Mouse (Mus musculus) right cerebral cortex, postnatal 4 days (tissue): Measurements from ENCODE around the gene Grasp.

Source experiments
- DNase-seq: peaks from one replicate; pipeline ENCODE4 v3.0.0-alpha.2; 2022

The Grasp gene

DNA sequence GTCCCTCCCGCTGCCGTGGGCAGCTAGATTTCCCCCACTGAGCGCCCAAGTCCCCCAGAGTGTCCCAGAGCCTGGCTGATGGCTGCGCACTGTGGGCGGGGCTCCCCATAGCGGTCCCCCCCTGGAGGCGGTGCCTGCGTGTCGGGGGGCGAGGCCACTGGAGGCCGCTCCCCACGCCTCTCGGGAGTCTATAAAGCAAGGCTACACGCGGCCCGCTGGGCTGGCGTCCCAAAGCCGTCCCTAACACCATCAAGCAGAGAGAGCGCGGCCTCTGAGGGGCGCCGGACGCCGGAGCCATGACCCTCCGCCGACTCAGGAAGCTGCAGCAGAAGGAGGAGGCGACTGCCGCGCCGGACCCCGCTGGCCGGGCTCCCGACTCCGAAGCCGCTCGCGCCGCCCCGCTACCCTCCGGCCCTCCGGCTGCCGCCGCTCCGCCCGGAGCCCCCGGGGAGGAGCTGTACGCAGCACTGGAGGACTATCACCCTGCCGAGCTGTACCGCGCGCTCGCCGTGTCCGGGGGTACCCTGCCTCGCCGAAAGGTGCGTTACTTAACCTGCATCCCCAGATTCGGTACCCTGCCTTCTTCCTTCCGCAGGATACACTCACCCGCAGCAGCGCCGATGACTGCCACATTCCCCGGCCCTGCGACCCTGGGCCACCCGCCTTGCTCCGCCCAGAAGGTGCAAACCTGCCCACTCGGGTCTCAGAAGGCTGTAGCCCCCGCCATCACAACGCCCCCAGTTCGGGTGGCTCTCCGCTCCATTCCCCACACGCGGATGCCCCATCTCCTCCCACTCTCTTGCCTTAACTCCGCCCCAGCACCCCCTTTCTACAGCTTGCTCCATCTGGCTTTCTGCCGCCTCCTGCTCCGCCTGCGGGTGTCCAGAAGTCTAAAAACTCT is at the start of gene Grasp:
Gene Grasp (plus strand): TSS at position 183 of the 901 bp plus-strand sequence.
- DNase-seq: peak; percentile 78

DNA sequence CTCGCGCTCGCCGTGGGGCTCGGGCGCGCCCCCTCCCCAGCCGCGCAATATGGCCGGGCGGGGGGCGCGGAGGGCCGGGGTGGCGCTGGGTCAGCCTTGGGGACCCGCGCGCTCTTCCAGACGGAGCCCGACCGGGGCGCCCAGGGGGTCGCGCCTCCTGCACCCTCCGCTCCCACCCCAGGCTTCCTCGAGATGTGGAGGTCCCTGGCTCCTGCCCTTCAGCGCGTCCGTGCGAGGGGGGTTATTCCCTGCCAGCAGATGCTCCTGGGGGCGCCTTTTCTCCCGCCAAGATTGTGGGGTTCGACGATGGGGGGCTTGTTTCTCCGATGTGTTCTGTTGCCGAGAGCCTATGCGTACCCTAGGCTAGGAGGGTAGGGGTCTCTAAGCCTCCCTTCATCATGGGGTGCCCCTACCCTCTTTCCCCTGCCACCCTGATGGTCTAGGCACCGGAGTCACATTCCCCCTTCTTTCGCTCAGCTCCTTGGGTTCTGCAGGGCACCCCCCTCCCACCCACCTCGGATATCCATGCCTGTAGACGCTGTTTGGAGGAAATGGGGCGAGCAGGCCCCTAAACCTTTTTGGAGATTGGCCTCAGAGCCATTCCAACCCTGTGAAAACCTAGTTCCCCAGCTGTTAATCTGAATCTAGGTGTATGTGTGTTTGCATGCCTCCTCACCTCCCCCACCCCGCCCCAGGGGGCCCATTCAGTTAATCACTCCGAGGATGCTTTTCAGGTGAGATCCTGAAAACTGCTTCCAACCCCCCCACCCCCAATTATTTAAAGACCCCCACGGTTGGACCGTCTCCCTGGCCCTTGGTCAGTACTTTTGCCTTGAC is 49.5 kb upstream of the Grasp start:
- peak; percentile 39 for DNase-seq

DNA sequence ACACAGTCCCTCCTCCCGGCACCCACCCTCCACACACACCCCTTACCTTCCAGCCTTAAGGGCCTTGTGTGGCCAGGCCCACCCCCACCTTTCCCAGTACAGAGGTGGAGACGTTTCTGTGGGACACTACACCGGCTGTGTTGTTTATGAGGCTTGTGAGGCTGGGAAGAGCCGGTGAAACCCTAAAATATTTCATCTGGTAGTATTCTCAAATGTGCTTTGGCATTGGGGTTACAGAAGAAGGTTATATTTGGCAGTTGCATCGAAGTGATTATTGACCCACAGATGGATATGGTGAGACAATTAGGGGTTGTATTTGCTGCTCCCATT is 48.9 kb upstream of the Grasp start:
- no peak for DNase-seq

DNA sequence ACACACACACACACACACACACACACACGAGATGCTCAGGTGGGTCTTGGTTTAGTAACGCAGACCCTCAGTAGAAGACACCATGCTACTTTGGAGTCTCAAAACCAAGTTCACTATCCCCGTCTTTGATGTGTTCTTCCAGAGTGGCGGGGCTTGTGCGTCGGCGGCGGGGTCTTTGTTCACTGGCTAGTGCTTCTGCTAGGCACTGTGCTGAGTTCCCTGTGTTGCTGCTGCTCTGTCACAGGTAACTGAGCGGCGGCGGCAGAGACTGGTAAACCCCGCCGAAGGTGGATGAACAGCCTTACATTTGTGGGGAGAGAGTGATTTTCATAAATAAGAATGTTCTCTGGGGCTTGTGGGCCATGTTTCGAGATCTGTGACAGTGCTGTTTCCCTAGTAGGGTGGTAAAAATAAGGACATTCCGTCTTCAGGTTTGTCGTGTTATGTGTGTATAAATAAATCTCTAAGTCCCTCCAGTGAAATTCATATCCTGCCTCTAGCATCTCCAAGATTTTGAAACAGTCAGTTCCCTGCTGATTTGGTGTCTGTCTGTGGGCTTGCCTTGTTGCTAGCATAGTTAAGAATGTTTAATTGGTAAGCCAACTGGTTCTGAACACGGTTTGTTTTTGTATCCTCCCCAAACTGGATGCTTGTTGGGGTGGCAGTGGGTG is 48.2 kb upstream of the Grasp start:
- DNase-seq: no peak

DNA sequence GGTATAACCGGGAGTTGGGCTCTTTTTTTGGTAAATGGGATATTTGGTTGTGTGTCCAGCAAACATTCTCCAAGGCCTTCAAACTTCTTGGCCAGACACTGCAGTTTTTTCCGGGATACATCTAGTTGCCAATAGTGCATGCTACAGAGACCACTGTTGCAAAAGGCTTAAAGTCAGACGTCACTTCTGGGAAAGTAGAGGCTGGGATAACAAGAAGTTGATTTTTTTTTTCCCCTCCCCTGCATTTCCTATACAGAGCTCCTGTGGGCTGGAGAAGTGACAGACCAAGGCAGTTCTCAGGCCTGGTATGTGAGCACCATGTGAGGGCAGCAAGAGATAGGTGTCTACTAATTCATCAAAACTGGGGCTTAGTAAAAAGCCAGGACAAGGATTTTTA is 47.7 kb upstream of the Grasp start:
- no peak for DNase-seq

DNA sequence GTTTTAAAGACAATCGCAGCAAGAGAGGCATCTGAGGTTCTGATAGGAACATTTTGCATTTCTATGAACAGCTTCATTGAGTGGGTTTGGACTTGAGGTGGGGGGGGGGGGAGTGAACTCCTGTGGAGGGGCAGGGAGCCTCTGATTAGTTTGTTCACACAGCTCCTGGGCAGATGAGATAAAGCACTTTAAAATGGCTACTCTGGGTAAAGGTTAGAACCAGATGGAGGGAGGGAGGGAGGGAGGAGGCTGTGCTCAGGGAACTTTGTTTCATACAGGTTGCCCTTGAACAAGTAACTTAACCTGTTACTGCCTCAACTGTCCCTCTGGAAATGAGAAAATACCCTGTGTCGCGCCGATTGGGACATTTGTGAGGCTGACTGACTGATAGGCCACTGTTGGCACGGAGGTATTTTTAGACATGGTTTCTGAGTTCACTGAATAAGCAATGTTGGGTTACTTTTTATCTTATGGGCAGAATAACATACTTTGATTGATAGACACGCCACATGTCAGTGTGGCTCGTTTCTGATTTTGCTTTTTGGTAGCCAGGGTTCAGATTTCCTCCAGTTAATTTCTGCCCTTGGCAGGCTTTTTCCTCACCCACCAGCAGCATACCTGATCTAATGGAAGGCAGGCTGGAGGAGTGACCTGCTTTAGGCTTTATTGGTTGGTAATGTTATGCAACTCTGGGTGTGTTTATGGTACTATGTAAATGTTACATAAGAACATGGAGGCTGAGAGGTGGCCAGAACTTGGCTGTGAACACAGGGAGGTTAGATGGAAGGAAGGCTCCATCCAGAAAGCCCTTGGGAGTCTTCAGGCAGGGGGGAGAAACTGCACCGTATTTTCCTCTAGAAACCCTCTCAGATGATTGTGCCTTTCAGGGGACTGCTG is 46.9 kb upstream of the Grasp start:
- DNase-seq: no peak

DNA sequence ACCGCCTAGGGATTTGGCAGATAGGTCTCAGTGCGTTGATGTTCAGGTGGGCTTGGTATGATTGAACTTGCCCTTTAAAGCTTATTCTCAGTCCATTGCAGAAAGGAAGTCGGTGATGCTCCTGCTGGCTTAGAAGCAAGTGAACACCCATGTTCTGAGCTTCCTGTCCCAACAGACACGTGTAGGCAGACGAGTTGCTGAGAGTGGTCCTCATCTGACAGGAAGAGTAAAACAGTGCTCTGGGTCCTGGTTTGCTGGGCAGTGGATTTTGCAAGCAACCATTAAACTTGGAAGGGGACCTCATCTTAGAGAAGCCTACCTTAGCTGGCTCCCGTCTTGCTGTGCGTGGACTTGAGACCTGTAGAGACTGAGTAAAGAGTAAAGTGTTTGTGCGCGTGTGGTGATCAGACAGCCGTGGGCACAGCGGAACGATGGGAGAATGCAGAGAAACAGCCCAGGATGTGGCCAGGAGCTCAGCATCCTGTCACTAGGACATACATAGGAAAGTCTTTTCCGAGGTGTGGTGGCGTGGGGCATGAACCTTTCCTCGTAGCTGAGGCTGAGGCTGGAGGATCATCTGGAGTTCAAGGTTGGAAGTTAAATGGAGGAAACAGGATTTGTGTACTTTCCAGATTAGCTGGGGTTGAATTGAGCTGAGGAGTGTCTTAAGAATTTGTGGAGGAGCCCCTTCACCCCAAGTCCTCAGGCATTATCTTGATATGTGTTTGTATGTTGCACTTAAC is 43.5 kb upstream of the Grasp start:
- DNase-seq: no peak

DNA sequence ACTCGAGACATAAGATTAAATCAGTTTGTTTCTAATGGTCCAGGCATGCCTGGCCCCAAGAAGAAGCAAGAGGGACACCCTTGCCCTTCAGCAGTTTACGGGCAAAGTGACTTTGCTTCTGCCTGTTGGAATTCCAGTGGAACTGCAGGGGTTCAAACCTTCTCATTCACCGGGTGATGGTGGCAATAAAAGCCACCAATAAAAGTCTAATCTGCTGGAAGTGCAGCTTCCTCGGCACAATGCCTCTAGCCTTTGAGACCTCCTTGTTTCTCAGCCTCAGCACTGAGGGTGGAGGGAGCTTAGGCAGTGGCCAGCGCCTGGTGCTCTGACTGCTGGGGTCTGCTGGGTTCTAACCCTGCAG is 42.9 kb upstream of the Grasp start:
- no peak for DNase-seq

DNA sequence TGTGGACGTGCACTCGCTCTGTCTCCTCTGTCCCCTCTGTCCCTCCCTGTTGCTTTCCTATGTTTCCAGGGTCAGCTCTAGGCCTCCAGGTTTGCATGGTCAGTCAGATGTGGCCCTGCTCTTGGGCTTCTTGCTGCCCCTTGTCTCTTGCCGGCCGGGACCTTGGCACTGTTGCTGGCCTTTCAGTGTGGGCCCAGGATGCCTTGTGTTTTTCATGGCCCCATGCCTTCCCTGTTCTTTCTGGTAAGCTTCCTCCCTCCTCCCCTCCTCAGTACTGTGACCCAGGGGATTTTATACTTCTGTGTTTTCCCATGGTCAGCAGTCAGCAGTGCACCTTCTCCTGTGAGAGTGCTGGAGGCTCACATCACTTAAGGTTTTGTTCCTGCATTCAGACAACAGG is 42.5 kb upstream of the Grasp start:
- no peak for DNase-seq

DNA sequence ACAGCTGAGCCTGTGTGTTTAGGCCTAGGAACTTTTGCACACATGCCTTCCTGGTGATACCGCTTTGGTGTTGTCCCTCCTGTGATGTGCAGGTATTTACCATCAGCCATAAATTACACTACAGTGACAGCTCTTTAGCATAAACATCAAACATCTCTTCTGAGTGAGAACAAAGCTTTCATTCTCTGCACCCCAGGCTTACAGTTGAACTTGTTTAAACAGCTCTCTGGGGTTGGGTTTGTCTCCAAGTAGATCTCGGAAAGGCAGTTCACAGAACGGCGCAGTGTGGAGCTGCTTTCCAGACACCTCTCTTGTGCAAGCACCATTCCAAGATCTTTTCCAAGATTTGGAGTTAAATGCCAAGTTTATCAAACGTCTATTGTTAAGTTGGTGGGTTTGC is 41.3 kb upstream of the Grasp start:
- no peak for DNase-seq

DNA sequence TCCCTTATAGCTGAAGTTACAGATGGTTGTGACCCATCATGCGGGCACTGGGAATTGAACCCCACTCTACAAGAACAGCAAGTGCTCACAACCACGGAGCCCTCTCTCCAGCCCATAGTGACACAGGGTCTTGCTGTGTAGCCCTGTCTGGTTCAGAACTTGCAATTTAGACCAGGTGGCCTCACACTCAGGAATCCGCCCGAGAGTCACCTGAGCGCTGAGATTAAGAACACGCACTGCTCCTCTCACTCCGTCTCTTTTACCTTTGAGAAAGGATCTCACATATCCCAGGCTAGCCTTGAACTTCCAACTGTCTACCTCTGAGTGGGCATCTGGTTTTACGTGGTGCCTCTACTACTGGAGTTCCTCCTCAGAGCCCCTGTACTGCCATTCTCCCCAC is 39.7 kb upstream of the Grasp start:
- DNase-seq: no peak

DNA sequence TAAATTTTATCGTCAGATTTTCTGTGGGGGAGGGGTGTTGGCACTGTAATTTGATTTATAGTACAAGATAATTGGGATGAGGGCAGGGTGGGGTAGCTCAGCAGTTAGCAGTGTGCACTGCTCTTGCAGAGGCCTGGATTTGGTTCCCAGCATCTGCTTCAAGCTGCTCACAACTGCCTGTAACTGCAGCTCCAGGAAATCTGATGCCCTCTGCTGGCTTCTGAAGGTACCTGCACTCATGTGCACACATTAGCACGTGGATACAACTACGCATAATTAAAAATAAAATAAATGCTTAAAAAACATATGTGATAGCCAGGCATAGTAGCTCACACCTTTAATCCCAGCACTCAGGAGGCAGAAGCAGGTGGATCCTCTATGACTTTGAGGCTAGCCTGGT is 38.4 kb upstream of the Grasp start:
- no peak for DNase-seq

DNA sequence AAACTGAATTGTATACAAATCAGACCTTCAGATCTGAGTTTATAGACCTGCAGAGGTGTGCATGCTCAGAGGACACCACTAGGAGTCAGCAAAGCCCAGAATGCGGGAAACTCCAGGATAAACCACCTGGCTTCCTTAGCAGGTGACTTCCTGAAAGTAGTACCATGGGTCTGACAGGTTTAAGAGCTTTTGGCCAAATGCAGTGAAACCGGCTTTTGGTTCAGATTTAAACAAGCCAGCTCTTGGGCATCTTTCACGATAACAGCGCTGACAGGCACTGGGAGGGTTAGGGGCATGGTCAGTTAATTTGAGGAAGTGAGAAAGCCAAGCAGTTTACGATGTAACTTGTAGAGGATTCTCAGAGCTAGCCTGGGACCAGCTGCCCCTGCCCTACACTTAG is 36.1 kb upstream of the Grasp start:
- no peak for DNase-seq

DNA sequence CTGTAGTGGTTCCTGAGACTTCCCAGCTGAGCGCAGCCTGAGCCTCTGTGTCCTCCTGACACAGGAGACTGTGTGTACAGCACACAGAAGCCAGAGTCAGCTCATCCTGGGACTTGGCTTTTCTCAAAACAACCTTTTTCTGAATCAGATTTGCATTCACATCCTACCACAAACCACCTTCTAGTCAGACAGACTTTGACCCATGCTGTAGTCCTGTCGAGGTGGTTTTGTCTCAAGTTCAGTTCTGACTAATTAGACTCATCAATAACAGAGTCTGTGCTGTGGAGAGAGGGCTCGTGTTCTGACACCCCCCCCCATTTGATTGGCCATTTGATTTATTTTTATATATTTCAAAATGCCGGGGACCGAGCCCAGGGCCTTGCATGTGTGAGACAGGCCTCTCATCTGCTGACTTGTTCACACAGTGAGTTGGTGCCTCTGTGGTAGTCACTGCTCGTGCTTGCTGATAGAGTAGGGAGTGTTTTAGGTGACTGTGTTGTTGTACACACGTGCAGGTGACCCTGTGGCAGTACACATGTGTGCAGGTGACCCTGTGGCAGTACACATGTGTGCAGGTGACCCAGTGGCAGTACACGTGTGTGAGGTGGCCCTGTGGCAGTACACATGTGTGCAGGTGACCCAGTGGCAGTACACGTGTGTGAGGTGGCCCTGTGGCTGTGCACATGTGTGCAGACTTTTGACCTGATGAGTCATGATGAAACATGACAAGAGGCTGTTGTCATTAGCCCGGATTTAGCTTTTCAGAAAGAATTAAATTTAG is 33.8 kb upstream of the Grasp start:
- DNase-seq: no peak

DNA sequence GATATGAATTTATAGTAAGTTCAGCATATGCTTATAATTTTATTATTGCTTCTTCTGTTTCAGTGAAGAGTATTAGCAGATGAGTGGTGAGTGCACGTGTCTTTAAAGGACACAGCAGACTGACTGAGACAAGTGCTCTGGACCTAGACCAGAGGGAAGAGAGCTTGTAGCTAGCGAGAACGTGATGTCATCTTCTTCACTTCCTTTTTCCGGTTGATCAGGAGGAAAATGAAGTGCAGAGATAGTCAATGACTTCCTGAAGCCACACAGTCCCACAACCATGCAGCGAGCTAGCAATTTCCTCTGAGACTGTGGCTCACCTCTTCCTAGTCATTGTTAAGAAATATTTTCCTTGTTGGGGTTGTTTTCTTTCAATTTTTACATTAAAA is 33.2 kb upstream of the Grasp start:
- DNase-seq: no peak

DNA sequence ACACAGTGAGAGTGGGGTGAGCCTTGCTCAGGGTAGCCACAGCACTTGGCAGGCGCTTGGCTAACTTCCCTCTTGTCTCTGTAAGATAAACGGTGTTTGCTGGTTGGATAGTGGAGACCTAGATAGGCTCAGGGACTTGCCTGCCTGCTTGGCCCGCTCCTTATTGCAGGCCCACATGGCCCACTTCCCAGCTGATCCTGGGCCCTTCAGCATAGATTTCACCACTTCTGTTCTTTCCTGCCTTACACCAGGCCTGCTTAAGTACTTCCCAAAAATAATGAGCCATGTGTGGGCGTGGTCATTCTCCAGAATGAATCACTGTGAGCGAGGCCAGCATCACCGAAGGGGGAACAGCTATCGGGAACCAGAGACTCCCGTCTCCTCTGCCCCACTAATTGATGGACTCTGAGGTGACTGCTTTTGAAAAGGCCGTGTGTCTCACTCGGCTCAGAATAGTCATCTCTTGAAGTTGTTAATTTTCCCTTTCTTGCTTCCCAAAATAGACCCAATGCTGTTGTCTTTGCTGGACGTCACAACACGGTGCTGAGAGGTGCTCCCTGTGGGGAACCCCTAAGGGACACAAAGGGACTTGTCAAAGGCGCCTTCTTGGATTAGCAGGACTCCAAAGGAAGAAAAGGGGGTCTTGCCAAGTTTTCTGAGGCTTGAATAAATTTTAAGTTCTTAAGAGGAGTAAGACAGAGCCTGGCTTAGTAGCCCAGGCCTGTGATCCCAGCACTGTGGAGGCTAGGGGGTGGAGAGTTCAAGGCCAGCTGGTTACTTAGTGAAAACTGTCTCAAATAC is 32.3 kb upstream of the Grasp start:
- no peak for DNase-seq

DNA sequence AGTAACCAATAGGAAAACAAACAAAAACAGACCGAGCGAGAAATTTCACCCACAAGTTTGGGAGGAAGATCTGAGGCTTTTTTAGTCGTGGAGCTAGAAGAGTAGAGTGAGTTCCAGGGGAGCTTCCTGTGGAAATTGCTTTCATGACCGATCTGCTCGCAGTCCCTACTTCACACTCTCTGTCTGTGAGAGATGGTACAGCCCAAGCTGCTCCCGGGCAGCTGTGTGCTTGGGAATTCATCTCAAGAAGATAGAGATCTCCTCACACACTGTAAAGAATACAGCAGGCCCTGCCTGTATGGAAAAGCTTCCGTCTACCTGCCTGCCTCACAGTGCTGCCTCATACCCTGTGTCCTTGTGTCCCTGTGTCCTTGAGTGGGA is 31.7 kb upstream of the Grasp start:
- no peak for DNase-seq

DNA sequence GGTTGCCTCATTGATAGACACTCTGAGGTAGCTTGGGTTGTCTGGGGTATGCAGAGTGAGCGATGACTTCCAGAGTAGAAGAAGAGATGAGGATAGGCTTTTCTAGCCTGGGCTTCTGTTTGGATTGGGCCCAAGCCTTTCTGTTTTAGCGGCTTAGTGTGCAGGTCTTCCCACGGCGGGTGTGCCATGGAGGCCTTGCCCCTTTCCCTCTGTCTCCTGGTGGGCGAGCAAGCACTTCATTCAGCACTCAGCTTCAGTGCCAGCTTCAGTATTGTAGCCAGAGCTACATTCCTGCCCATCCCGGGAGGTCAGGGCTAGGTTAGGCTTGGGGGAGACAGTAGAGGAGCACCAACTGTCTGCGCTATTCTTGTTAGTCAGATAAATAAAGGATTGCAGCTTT is 31.3 kb upstream of the Grasp start:
- DNase-seq: no peak

DNA sequence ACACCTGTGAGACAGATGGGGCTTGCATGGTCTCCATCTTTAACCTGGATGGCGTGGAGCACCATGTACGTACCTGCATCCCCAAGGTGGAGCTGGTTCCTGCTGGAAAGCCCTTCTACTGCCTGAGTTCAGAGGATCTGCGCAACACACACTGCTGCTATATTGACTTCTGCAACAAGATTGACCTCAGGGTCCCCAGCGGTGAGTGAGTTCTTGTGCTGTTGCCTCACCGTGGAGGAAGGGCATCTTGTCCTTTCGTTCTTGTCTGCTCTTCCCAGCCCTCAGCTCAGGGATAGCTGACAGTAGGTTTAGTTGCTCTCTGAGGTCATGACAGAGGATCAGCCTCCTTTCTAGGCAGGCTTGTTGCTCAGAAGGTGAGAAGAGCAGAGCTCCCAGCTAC is 30.0 kb upstream of the Grasp start:
- DNase-seq: no peak
